Mouse (Mus musculus): ENCODE measurements around the gene Slc35f3.

DNA sequence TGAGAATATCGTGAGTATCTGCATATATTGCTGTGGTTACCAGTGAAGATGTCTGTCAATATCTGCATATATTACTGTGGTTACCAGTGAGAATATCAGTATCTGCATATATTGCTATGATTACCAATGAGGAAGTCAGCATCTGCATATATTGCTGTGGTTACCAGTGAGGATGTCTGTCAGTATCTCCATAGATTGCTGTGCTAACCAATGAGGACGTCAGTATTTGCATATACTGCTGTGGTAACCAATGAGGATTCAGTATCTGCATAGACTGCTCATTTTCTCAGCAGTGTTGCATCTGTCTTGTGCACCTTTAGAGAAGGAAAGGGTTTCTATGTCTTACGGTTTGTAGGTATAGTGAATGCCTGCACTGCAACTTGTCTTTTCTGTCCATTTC is 122.5 kb downstream of the Slc35f3 start:
- TF ChIP-seq CTCF (IDR thresholded peaks at IDR 0.05; ENCODE audit: borderline replicate concordance, control insufficient read depth, extremely low read depth, insufficient read depth, low read length, poor library complexity) = no peak
- TF ChIP-seq POLR2A (IDR thresholded peaks at IDR 0.05; ENCODE audit: control insufficient read depth, extremely low read depth, insufficient read depth, low read length, poor library complexity) = no peak
